Mouse (Mus musculus) limb, embryonic 14.5 days (tissue): Measurements from ENCODE around the gene Socs4. TPM values are rescaled to one million over a fixed set of nuclear protein-coding genes. Genes with fewer than 3 reads are reported as not detected.

Experiments
- ATAC-seq: fragments of 200-750 bp; cut with Nextera tagmentation; 2 replicates; pipeline ENCODE4 v1.8.0; 2017; ENCODE audit warnings: low read depth, moderate number of reproducible peaks, moderate TSS enrichment; ENCODE audit not compliant: low FRiP score
- DNase-seq: peaks from one replicate; pipeline ENCODE4 v3.0.0-alpha.2; 2015; ENCODE audit warnings: low spot score
- H3K27ac ChIP-seq: fragments of 300-500 bp; sonication (generic); replicated peaks from 2 replicates; pipeline ENCODE4 v1.5.1; 2014; ENCODE audit warnings: low read depth, mild to moderate bottlenecking, low read length, moderate library complexity, mixed read lengths
- H3K27me3 ChIP-seq: fragments of 300-500 bp; sonication (generic); 2 replicates; pipeline ENCODE4 v1.6.1; 2014; ENCODE audit warnings: low read length, mixed read lengths; ENCODE audit not compliant: control insufficient read depth, insufficient read depth
- H3K36me3 ChIP-seq: fragments of 300-500 bp; sonication (generic); 2 replicates; pipeline ENCODE4 v1.6.1; 2014; ENCODE audit warnings: mild to moderate bottlenecking, low read length, moderate library complexity, mixed read lengths; ENCODE audit not compliant: control insufficient read depth, insufficient read depth
- H3K4me1 ChIP-seq: fragments of 300-500 bp; sonication (generic); 2 replicates; pipeline ENCODE4 v1.6.1; 2014; ENCODE audit warnings: antibody characterized with exemption, low read length, mixed read lengths; ENCODE audit not compliant: control insufficient read depth, insufficient read depth
- H3K4me2 ChIP-seq: fragments of 300-500 bp; sonication (generic); replicated peaks from 2 replicates; pipeline ENCODE4 v1.6.1; 2014; ENCODE audit warnings: low read depth, mild to moderate bottlenecking, low read length, moderate library complexity; ENCODE audit not compliant: severe bottlenecking
- H3K4me3 ChIP-seq: fragments of 300-500 bp; sonication (generic); replicated peaks from 2 replicates; pipeline ENCODE4 v1.5.1; 2014; ENCODE audit warnings: low read length
- H3K9ac ChIP-seq: fragments of 300-500 bp; sonication (generic); 2 replicates; pipeline ENCODE4 v1.6.1; 2014; ENCODE audit warnings: mild to moderate bottlenecking, low read depth, low read length, moderate library complexity; ENCODE audit not compliant: severe bottlenecking
- H3K9me3 ChIP-seq: fragments of 300-500 bp; sonication (generic); 2 replicates; pipeline ENCODE4 v1.6.1; 2016; ENCODE audit warnings: low read length; ENCODE audit not compliant: control insufficient read depth
- POLR2A ChIP-seq: fragments of 200-500 bp; IDR thresholded peaks from 2 replicates; pipeline ENCODE4 v1.8.0; 2012; ENCODE audit warnings: inconsistent platforms, mild to moderate bottlenecking, moderate library complexity, borderline replicate concordance; ENCODE audit not compliant: insufficient read depth, insufficient read length; ENCODE audit errors: extremely low read depth
- WGBS: fragments of 180-500 bp; shearing (Covaris S2); extraction: QIAGEN DNeasy Blood & Tissue Kit; methylation state at CpG from one replicate; pipeline ENCODE4 v1.1.7; 2014; 5-methylcytosine and 5-hydroxymethylcytosine counted together
- polyA plus RNA-seq, 2 experiments: library from polyadenylated mRNA; depleted of rRNA in 1 of 2; stranded (reverse) in 1 of 2; unstranded in 1 of 2; fragments of >200 nt; fragmentation: Nextera tagmentation in 1 of 2; extraction: Ambion mirVana in 1 of 2; gene quantifications; 2 replicates each; pipeline versions ENCODE4 v1.2.1 to v1.2.3; 2012 to 2014

Socs4 gene
- polyA plus RNA-seq, 2 experiments, result 4.7 to 7.5 TPM

DNA sequence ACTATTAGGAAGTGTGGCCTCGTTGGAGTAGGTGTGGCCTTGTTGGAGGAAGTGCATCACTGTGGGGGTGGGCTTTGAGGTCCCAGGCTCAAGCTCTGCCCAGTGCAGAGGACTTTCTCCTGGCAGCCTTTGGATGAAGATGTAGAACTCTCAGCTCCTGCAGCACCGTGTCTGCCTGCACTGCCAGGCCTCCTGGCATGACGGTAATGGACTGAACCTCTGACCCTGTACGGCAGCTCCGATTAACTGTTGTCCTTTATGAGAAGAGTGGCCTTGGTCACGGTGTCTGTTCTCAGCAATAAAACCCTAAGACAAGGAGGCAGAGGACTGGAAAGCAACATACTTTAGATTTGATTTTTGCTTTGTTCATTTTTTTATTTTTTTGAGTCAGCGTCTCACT lies 40.2 kb upstream of the Socs4 start:
- no peak for DNase-seq
- no peak overlapping the region for H3K4me3 ChIP-seq
- H3K27ac ChIP-seq, result no peak overlapping the region
- H3K36me3 ChIP-seq, result peaks cover 9% of the 10 kb centered on the region
- TF ChIP-seq POLR2A, result no peak
- ATAC-seq, result no peak
- no peak overlapping the region for H3K9ac ChIP-seq
- no peak overlapping the region for H3K4me2 ChIP-seq
- no peaks in the 10 kb centered on the region for H3K27me3 ChIP-seq
- no peaks in the 10 kb centered on the region for H3K4me1 ChIP-seq
- WGBS, result 90% methylated on average over 7 of the region's 7 CpGs
- H3K9me3 ChIP-seq, result no peaks in the 10 kb centered on the region

DNA sequence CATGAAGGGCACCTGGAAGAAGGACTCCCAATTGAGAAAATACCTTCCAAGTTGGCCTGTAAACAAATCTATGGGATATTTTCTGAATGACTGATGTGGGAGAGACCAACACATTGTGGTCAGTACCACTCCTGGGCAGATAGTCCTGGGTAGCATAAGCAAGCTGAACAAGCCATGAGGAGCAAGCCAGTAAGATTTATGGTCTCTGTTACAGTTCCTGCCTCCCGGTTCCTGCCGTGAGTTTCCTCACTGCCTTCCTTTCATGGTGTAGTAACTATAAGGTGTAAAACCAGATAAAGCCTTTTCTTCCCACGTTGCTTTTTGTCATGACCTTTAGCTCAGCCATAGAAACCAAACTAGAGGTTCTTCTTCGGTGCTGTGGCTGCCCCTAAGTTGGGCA lies 39.4 kb upstream of the Socs4 start:
- peaks cover 16% of the 10 kb centered on the region for H3K36me3 ChIP-seq
- DNase-seq, result no peak
- no peak overlapping the region for H3K9ac ChIP-seq
- H3K27me3 ChIP-seq, result no peaks in the 10 kb centered on the region
- TF ChIP-seq POLR2A, result no peak
- H3K4me1 ChIP-seq, result no peaks in the 10 kb centered on the region
- 87% methylated on average over 4 of the region's 4 CpGs for WGBS
- H3K27ac ChIP-seq, result no peak overlapping the region
- ATAC-seq, result no peak
- no peak overlapping the region for H3K4me3 ChIP-seq
- H3K4me2 ChIP-seq, result no peak overlapping the region
- H3K9me3 ChIP-seq, result no peaks in the 10 kb centered on the region

DNA sequence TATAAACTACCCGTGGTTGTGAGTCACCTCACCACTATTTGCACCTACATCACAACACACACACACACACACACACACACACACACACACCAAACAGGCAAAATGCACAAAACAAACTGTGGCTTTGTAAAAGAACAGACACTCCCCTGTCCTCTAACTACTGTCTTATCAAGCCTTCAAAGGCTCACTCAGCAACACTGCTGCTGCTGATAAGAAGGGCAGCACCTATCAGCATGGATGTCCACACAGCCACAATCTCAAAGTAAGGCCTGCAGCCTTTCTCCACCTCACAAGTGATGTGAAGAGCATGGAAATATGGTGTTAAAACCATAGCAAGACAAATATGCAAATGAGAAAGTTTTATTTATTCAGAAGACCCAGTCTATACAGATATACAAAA lies 36.1 kb upstream of the Socs4 start:
- peaks cover 42% of the 10 kb centered on the region for H3K36me3 ChIP-seq
- DNase-seq, result no peak

DNA sequence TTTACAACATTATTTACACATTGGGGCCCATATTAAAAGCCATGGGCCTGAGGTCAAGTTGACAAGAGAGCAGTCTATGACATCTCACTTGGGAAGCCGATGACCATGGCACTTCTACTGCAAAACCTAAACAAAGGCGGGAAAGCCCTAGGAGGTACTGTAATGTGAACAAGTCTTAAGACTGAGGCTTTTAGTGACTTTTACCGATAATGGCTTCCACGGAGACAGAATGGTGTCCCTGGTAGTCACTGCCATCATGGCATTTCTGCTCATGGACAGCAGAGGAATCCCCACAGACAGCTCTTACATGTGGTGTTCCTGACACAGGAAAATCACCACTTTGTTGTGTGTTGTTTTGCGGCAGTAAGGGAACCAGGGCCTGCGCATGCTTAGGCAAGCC lies 35.7 kb upstream of the Socs4 start:
- no peaks in the 10 kb centered on the region for H3K27me3 ChIP-seq
- H3K4me1 ChIP-seq, result no peaks in the 10 kb centered on the region
- WGBS, result 93% methylated on average over 6 of the region's 6 CpGs
- no peak overlapping the region for H3K9ac ChIP-seq
- no peak for TF ChIP-seq POLR2A
- no peak for ATAC-seq
- DNase-seq, result no peak
- no peak overlapping the region for H3K4me3 ChIP-seq
- H3K36me3 ChIP-seq, result peaks cover 42% of the 10 kb centered on the region
- no peak overlapping the region for H3K4me2 ChIP-seq
- H3K9me3 ChIP-seq, result no peaks in the 10 kb centered on the region
- H3K27ac ChIP-seq, result no peak overlapping the region

More for the DNA sequence above, 36.1 kb upstream of the Socs4 start:
- no peak overlapping the region for H3K4me2 ChIP-seq
- no peak overlapping the region for H3K4me3 ChIP-seq
- no peaks in the 10 kb centered on the region for H3K27me3 ChIP-seq
- H3K27ac ChIP-seq, result no peak overlapping the region
- no peak overlapping the region for H3K9ac ChIP-seq
- no peak for ATAC-seq
- WGBS, result 85% methylated on average over 1 of the region's 1 CpGs
- H3K9me3 ChIP-seq, result no peaks in the 10 kb centered on the region
- no peak for TF ChIP-seq POLR2A
- no peaks in the 10 kb centered on the region for H3K4me1 ChIP-seq

DNA sequence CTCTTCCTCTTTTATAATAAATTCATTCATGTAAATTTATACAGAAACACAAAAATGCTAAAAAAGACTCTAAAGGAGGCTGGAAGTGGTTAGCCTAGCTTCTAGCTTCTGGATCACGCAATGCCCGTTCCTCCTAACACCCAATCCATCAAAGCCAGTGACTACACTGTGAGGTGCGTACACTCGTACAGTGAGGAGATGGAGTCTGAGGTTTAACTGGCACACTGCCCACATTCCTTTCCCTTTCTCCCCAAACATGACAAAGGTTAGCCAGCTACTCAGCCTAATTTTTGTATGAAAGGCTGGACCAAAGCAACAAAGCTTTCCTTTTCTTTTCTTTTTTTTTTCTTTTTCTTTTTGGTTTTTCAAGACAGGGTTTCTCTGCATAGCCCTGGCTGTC lies 34.0 kb upstream of the Socs4 start:
- no peak overlapping the region for H3K27ac ChIP-seq
- no peak overlapping the region for H3K4me2 ChIP-seq
- H3K36me3 ChIP-seq, result peaks cover 56% of the 10 kb centered on the region
- DNase-seq (no peak), ATAC-seq (no peak)
- no peaks in the 10 kb centered on the region for H3K4me1 ChIP-seq
- 48% methylated on average over 4 of the region's 4 CpGs for WGBS
- H3K27me3 ChIP-seq, result no peaks in the 10 kb centered on the region
- TF ChIP-seq POLR2A, result no peak
- H3K9me3 ChIP-seq, result no peaks in the 10 kb centered on the region
- H3K4me3 ChIP-seq, result no peak overlapping the region
- H3K9ac ChIP-seq, result no peak overlapping the region

DNA sequence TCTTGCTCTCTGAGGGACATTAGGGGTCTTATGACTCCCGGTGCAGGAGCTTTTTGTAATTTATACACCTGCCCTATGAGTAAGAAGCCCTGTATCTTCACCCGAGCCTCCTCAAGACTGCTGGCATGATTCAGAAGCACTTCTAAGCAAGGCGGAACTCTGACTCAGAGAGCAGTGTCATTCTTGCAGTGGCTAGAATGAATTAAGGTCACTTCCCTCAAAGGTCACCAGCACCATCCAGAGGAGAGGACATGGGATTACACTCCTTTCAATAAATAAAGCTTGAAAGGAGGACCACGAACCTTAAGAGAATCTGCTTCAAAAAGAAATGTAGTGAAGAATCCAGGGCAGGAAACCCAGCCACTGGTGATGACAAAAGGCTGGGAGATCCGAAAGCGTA lies 26.9 kb upstream of the Socs4 start:
- Histone ChIP-seq H3K9ac (no peak overlapping the region), H3K27me3 (no peaks in the 10 kb centered on the region), H3K27ac (no peak overlapping the region), H3K4me2 (no peak overlapping the region), H3K4me1 (no peaks in the 10 kb centered on the region), H3K4me3 (no peak overlapping the region), H3K9me3 (no peaks in the 10 kb centered on the region), H3K36me3 (peaks cover 54% of the 10 kb centered on the region)
- no peak for TF ChIP-seq POLR2A
- no peak for DNase-seq
- WGBS, result 86% methylated on average over 6 of the region's 6 CpGs
- ATAC-seq, result no peak
